Mouse (Mus musculus) inflammation-experienced regulatory T-cells, adult 6 months (primary cell): ENCODE measurements around the gene Jarid2. TPM values are rescaled to one million over a fixed set of nuclear protein-coding genes. Genes with fewer than 3 reads are reported as not detected.

ENCODE experiments used
- ATAC-seq: one replicate; pipeline ENCODE4 v1.8.0; 2017
- polyA plus RNA-seq, 3 experiments: library from polyadenylated mRNA; unstranded; fragments of 100-300 nt; shearing (Covaris generic); gene quantifications; one replicate each; pipeline ENCODE4 v1.2.1; 2017

Gene Jarid2
- polyA plus RNA-seq, 3 experiments from 2014 or later: 42.0 to 59.1 (median 56.1) TPM

GRCm38 (mm10) chr13:44730146-44730864, 1.0 kb downstream of the Jarid2 start:
- ATAC-seq: peak; percentile 47

- peak; percentile 55 for ATAC-seq
Observed at GRCm38 (mm10) chr13:44730939-44731551, 1.8 kb downstream of the Jarid2 start.

- ATAC-seq: no peak
Observed at GRCm38 (mm10) chr13:44731727-44732441, 2.6 kb downstream of the Jarid2 start.

- no peak for ATAC-seq
Observed at GRCm38 (mm10) chr13:44732442-44732974, 3.2 kb downstream of the Jarid2 start.

GRCm38 (mm10) chr13:44733036-44733372, 3.7 kb downstream of the Jarid2 start:
- ATAC-seq: no peak

- peak; percentile 68 for ATAC-seq
Observed at GRCm38 (mm10) chr13:44733373-44734111, 4.3 kb downstream of the Jarid2 start.

GRCm38 (mm10) chr13:44734441-44734840, 5.2 kb downstream of the Jarid2 start:
- peak; percentile 7 for ATAC-seq

GRCm38 (mm10) chr13:44735088-44735690, 5.9 kb downstream of the Jarid2 start:
- ATAC-seq: no peak

GRCm38 (mm10) chr13:44737297-44737696, 8.0 kb downstream of the Jarid2 start:
- ATAC-seq: no peak

- ATAC-seq: no peak
Observed at GRCm38 (mm10) chr13:44751780-44752179, 22.5 kb downstream of the Jarid2 start.

GRCm38 (mm10) chr13:44753206-44753605, 23.9 kb downstream of the Jarid2 start:
- no peak for ATAC-seq

GRCm38 (mm10) chr13:44755434-44755833, 26.2 kb downstream of the Jarid2 start:
- ATAC-seq: no peak

- peak; percentile 53 for ATAC-seq
Observed at GRCm38 (mm10) chr13:44758750-44759149, 29.5 kb downstream of the Jarid2 start.

GRCm38 (mm10) chr13:44760761-44761160, 31.5 kb downstream of the Jarid2 start:
- no peak for ATAC-seq

- ATAC-seq: peak; percentile 63
Observed at GRCm38 (mm10) chr13:44763068-44763467, 33.8 kb downstream of the Jarid2 start.

- no peak for ATAC-seq
Observed at GRCm38 (mm10) chr13:44767751-44768150, 38.5 kb downstream of the Jarid2 start.

- peak; percentile 82 for ATAC-seq
Observed at GRCm38 (mm10) chr13:44770808-44771605, 41.7 kb downstream of the Jarid2 start.

GRCm38 (mm10) chr13:44772816-44773215, 43.5 kb downstream of the Jarid2 start:
- no peak for ATAC-seq

- ATAC-seq: no peak
Observed at GRCm38 (mm10) chr13:44774351-44774750, 45.1 kb downstream of the Jarid2 start.

GRCm38 (mm10) chr13:44775396-44775795, 46.1 kb downstream of the Jarid2 start:
- ATAC-seq: no peak

- no peak for ATAC-seq
Observed at GRCm38 (mm10) chr13:44780506-44780905, 51.2 kb downstream of the Jarid2 start.
